In the genomic region with DNA sequence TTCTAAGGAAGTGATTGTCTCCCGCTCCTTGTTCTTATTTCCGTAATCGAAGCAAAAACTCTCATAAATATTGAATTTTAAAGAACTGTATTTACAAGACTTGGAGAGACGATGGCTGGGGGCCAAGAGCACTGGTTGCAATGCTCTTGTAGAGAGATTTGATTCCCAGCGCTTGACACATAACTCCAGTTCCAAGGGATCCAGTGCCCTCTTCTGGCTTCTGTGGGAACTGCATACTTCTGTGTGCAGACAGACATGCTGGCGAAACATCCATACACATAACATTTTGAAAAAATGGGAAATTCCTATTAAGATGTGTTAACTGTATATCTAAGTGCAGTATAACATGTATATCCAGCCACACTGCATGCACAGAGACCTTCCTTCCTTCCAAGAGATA, we compare ENCODE assay signal across 10 mouse cellular contexts.
DNase-seq lines count a peak whose midpoint lies in the region; ATAC-seq and TF ChIP-seq lines count a peak whose summit lies in the region.
"Had no signal": no experiment of that assay in that cellular context is flagged by ENCODE, and none has a peak within 500 bp of the region (broad histone marks: within the 10 kb centered on the region; RNA-seq: fewer than 3 reads in every experiment).

No protein-coding gene starts in this region.

- ATAC-seq in liver, embryonic 14.5 days (ENCODE audit: insufficient read depth), result no peak
- ATAC-seq in liver, embryonic 12.5 days, result no peak

- no peak for TF ChIP-seq EP300 in liver, embryonic 14.5 days (IDR thresholded peaks at IDR 0.05; ENCODE audit: low read depth)

- no peaks in the 10 kb centered on the region for H3K27me3 ChIP-seq in liver, embryonic 14.5 days (ENCODE audit: control insufficient read depth, insufficient read depth, low read length)
- no peaks in the 10 kb centered on the region for H3K27me3 ChIP-seq in liver, embryonic 12.5 days (replicated peaks)
- peaks cover 8% of the 10 kb centered on the region; the same call in 1 of the 2 replicates for H3K27me3 ChIP-seq in E14TG2a.4 (ENCODE audit: insufficient read depth, low read length)
- H3K27me3 ChIP-seq: neural tube, embryonic 12.5 days had no signal

- H3K4me2 ChIP-seq in liver, embryonic 14.5 days (ENCODE audit: low read depth), result no peak overlapping the region
- H3K4me2 ChIP-seq in liver, embryonic 12.5 days, result no peak overlapping the region
- H3K4me2 ChIP-seq: neural tube, embryonic 12.5 days had no signal

- peak; percentile 9 for DNase-seq in heart, postnatal 4 days
- DNase-seq in heart, adult 18-20 months, result no peak
- DNase-seq in liver, embryonic 14.5 days (ENCODE audit: low read depth in 3 of 3, low spot score in 3 of 3), result no peak
- peak; percentile 65 for DNase-seq in ZHBTc4 (ENCODE audit: low read depth, low spot score)
- no peak for DNase-seq in natural killer cell, adult 2 months (ENCODE audit: low spot score in 2 of 2)
- DNase-seq in thymus, postnatal 10 days (ENCODE audit: low spot score in 2 of 2), result no peak
- DNase-seq: thymus, adult 18-20 months had no signal

- 71% methylated on average over 6 of the region's 6 CpGs for WGBS in liver, embryonic 14.5 days (ENCODE audit: insufficient replicate concordance)
- 76% methylated on average over 6 of the region's 6 CpGs for WGBS in liver, embryonic 12.5 days (ENCODE audit: insufficient replicate concordance)

- no peak overlapping the region for H3K9ac ChIP-seq in liver, embryonic 14.5 days (replicated peaks)
- no peak overlapping the region for H3K9ac ChIP-seq in liver, embryonic 12.5 days
- H3K9ac ChIP-seq: neural tube, embryonic 12.5 days had no signal

- no peaks in the 10 kb centered on the region for H3K36me3 ChIP-seq in liver, embryonic 14.5 days (replicated peaks; ENCODE audit: control insufficient read depth, insufficient read depth, low read depth)
- H3K36me3 ChIP-seq in liver, embryonic 12.5 days, result no peaks in the 10 kb centered on the region
- no peaks in the 10 kb centered on the region for H3K36me3 ChIP-seq in E14TG2a.4 (ENCODE audit: insufficient read depth, low read length)
- H3K36me3 ChIP-seq: neural tube, embryonic 12.5 days had no signal

- no peak overlapping the region for H3K4me3 ChIP-seq in liver, embryonic 14.5 days (ENCODE audit: insufficient read depth in 1 of 2, low read depth in 2 of 2, low read length in 2 of 2)
- no peak overlapping the region for H3K4me3 ChIP-seq in liver, embryonic 12.5 days
- H3K4me3 ChIP-seq in E14TG2a.4 (replicated peaks; ENCODE audit: low read length), result no peak overlapping the region
- H3K4me3 ChIP-seq: neural tube, embryonic 12.5 days had no signal

- no peaks in the 10 kb centered on the region for H3K9me3 ChIP-seq in liver, embryonic 14.5 days (ENCODE audit: control insufficient read depth, low read length)
- H3K9me3 ChIP-seq in liver, embryonic 12.5 days (replicated peaks), result no peaks in the 10 kb centered on the region
- H3K9me3 ChIP-seq in E14TG2a.4 (ENCODE audit: low read length), result peaks cover 23% of the 10 kb centered on the region
- H3K9me3 ChIP-seq: neural tube, embryonic 12.5 days had no signal

- no peak overlapping the region for H3K27ac ChIP-seq in liver, embryonic 14.5 days
- H3K27ac ChIP-seq in liver, embryonic 12.5 days, result no peak overlapping the region
- H3K27ac ChIP-seq: neural tube, embryonic 12.5 days had no signal

- no peaks in the 10 kb centered on the region for H3K4me1 ChIP-seq in liver, embryonic 14.5 days (replicated peaks; ENCODE audit: control insufficient read depth in 2 of 2, insufficient read depth in 2 of 2, low read length in 1 of 2)
- no peaks in the 10 kb centered on the region for H3K4me1 ChIP-seq in liver, embryonic 12.5 days
- no peaks in the 10 kb centered on the region for H3K4me1 ChIP-seq in E14TG2a.4 (replicated peaks; ENCODE audit: low read depth, low read length)

- TF ChIP-seq CTCF in liver, embryonic 14.5 days (IDR thresholded peaks at IDR 0.05; ENCODE audit: low read depth), result 0 out of 2 replicates have a peak, but pooled peaks have one; percentile 29
- peak; percentile 66 for TF ChIP-seq CTCF in E14TG2a.4 (conservative IDR thresholded peaks at IDR 0.05; ENCODE audit: low read length)

Comparison
In these comparisons a context has a peak if more than half of its experiments do, and no peak if none do; other contexts are left out.
1. DNase-seq: peak in heart, postnatal 4 days (single experiment) and ZHBTc4 (single experiment); none in heart, adult 18-20 months (0 of 2), liver, embryonic 14.5 days (0 of 3), natural killer cell, adult 2 months (0 of 2) and thymus, postnatal 10 days (0 of 2).